Mouse (Mus musculus) testis, adult 2 months (tissue): ENCODE results near the gene Msl1.

Experiments
- CTCF ChIP-seq: fragments of 200-500 bp; IDR thresholded peaks from 2 replicates; pipeline ENCODE4 v1.5.1; 2012; ENCODE audit warnings: low read depth, mild to moderate bottlenecking, inconsistent platforms, low read length, moderate library complexity; ENCODE audit not compliant: control insufficient read depth, insufficient read depth, insufficient replicate concordance
- POLR2A ChIP-seq: fragments of 200-500 bp; IDR thresholded peaks from 2 replicates; pipeline ENCODE4 v1.6.1; 2012; ENCODE audit warnings: low read depth, mild to moderate bottlenecking, inconsistent platforms, low read length, moderate library complexity; ENCODE audit not compliant: control insufficient read depth

- no peak for TF ChIP-seq CTCF
- no peak for TF ChIP-seq POLR2A
These were observed 39.5 kb upstream of the Msl1 start for GRCm38 (mm10) chr11:98755726-98756380.
